Mouse (Mus musculus) embryonic fibroblast, embryonic 13.5 days (primary cell): ENCODE data around the gene Atf6b.

Source experiments
- CTCF ChIP-seq: IDR thresholded peaks from 2 replicates; pipeline ENCODE4 v1.5.1; 2011; ENCODE audit warnings: mild to moderate bottlenecking, control low read depth, low read length, moderate library complexity, borderline replicate concordance; ENCODE audit not compliant: insufficient read depth
- POLR2A ChIP-seq: IDR thresholded peaks from 2 replicates; pipeline ENCODE4 v1.6.1; 2011; ENCODE audit warnings: low read depth, mild to moderate bottlenecking, control low read depth, low read length, moderate library complexity

DNA sequence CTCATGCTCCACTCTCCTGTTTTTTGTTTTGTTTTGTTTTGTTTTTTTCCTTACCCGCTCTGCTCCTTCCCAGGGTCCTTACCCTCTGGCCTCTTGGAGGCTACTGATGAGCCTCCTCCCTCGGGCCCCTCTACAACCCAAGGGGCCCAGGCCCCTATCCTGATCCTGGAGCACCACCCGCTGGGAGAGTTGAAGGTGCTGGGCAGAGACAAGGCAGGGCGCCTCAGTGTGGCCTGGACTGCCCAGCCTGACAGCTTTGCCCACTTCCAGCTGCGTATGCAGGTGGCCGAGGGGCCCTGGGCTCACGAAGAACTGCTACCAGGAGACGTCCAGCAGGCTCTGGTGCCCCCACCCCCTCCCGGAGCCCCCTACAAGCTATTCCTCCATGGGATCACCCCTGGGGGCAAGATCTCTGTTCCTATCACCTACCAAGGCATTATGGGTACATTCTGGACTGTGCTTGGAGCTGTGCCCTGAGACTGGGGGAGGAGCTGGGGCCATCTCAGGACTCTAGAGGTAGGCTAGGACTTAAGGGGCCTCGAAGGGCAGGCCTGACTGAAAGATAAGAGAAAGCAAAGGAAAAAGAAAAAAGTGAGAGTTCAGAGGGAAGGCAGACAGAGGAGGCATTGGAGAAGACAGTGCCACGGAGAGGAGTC, 35.1 kb downstream of the Atf6b start:
- no peak for TF ChIP-seq CTCF
- TF ChIP-seq POLR2A = no peak
